Mouse (Mus musculus): Measurements from ENCODE around the gene Zfp770. TPM values are rescaled to one million over a fixed set of nuclear protein-coding genes. Genes with fewer than 3 reads are reported as not detected.

The Zfp770 gene
- polyA plus RNA-seq, 1 experiment from 2014 or later: 3.8 TPM

DNA sequence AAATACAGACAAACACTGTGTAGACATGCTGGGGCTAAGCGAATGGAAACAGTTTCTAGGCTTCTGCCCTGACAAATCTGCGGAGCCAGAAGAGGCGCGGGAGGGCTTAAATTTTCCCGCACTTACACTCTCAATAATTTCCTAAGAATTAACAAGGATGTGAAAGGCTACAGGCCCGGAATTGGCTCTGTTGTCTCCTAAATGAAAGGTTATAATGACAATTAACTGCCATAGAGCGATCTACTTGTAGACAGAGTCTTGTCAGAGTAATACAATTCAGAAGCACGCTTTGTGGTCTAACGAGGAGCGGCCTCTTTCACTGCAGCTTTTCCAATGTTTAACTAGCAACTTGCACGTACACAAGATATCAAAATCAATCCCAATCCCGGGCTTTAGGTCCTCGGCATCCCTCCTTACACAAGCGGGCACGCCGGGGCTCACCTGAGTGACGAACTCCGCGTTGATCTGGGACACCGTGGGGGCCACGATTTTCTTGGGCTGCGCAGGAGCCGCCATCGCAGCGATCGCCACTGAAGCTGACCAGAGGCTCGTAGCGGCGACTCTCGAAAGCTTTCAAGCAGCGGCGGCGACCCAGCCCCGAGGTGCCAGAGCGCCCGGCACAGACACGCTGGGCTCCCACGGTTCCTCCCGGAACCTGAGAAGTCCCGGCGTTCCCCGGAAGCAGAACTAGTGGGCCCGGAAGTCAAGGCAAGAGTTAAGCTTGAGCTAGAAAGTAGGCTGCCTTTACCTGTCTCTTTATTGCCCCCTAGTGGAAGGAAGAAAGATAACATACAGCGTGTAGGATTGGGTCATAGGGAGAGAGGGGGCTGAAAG is 26.4 kb downstream of the Zfp770 start:
- peak; percentile 97 for ATAC-seq
- Histone ChIP-seq H3K4me1 (replicated peaks) (peaks cover 15% of the 10 kb centered on the region), H3K4me3 (replicated peaks) (peak overlapping the region; percentile 93), H3K36me3 (peaks cover 16% of the 10 kb centered on the region), H3K27ac (no peak overlapping the region), H3K9ac (replicated peaks) (peak overlapping the region; percentile 88), H3K27me3 (no peaks in the 10 kb centered on the region), H3K4me2 (replicated peaks) (peak overlapping the region; percentile 86), H3K9me3 (no peaks in the 10 kb centered on the region)
- WGBS: under 1% methylated on average over 44 of the region's 44 CpGs

DNA sequence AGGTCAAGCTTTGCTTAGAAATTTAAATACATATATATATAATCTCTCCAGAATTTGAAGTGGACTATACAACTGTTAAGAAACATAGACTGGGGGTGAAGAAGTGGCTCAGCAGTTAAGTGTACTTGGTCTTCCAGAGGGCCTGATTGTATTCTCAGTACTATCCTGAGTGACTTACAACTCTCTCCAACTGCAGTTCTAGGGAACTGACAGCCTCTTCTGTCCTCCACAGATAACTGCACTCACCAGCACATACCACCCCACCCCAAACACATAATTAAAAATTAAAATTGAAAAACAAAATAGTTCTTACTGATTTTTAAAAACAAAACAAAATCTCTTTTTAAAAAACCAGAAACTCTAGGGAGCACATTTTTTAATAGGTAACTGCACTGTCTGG is 28.0 kb downstream of the Zfp770 start:
- Histone ChIP-seq H3K36me3 (peaks cover 24% of the 10 kb centered on the region), H3K27me3 (no peaks in the 10 kb centered on the region), H3K9me3 (no peaks in the 10 kb centered on the region), H3K27ac (no peak overlapping the region), H3K4me2 (replicated peaks) (no peak overlapping the region), H3K9ac (replicated peaks) (no peak overlapping the region), H3K4me3 (replicated peaks) (no peak overlapping the region), H3K4me1 (replicated peaks) (peaks cover 15% of the 10 kb centered on the region)
- ATAC-seq: no peak

DNA sequence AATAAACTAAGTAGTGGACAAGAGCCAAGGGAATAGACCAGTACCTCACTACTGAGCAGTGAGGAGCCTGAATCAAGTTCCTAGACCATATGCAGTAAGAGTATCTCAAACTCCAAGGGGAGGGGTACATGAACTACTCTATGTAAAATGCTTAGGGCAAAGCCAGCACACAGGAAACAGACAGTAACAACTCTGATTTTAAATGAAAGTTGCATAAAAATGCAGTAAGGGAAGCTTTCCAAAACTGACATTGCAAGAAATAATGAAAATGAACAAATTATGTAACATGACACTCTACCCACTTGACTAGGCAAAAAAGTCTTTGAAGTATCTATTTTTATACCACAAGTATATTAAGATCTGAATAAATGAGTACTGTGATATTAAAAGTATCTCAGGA is 33.4 kb downstream of the Zfp770 start:
- Histone ChIP-seq H3K9ac (replicated peaks) (no peak overlapping the region), H3K27me3 (no peaks in the 10 kb centered on the region), H3K4me3 (replicated peaks) (no peak overlapping the region), H3K4me2 (replicated peaks) (no peak overlapping the region), H3K9me3 (no peaks in the 10 kb centered on the region), H3K4me1 (replicated peaks) (no peaks in the 10 kb centered on the region), H3K27ac (no peak overlapping the region), H3K36me3 (peaks cover 64% of the 10 kb centered on the region)
- ATAC-seq: no peak

DNA sequence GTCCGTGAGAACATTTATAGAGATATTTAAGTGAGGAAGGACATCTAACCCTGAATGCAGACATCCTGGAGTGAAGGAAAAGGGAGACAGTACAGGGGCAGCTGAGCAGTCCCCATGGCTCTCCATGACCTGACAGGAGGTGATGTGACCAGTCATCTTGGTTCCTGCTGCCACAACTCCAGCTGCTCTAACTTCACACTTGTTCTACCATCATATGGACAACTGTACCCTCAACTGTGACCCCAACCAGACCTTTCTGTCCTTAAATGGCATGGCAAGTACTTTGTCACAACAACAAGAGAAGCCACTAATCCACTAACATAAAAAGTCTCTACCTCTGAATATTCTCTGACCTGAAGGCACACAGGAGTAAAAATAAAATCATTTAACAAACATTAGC is 39.3 kb downstream of the Zfp770 start:
- no peak overlapping the region for H3K27ac ChIP-seq
- 89% methylated on average over 1 of the region's 1 CpGs for WGBS

DNA sequence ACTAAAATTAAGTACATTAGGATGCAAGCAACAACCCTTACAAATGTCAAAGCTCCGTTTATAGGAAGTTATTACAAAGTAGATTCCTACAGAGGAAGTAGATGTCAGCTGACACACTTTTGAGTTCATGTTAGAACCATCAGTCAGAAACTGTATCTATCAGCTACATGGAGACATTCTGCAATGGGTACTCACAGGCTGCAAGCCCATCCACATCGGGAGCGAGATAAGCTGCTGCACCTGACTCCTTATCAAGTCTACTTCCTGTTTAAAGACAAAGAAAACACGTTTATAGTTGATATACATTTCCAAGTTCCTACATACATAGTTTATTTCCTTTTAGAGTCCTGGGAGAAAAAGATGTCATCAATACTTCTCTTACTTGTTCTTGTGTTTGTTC is 43.9 kb downstream of the Zfp770 start:
- ATAC-seq: no peak
- WGBS: 94% methylated on average over 4 of the region's 4 CpGs
- no peak overlapping the region for H3K4me2 ChIP-seq (replicated peaks)
- H3K9me3 ChIP-seq: no peaks in the 10 kb centered on the region
- no peak overlapping the region for H3K27ac ChIP-seq
- H3K27me3 ChIP-seq: no peaks in the 10 kb centered on the region
- H3K36me3 ChIP-seq: peaks cover 74% of the 10 kb centered on the region
- no peaks in the 10 kb centered on the region for H3K4me1 ChIP-seq (replicated peaks)
- no peak overlapping the region for H3K4me3 ChIP-seq (replicated peaks)
- H3K9ac ChIP-seq (replicated peaks): no peak overlapping the region

More for the DNA sequence above, 39.3 kb downstream of the Zfp770 start:
- H3K9me3 ChIP-seq: no peaks in the 10 kb centered on the region
- ATAC-seq: no peak
- no peaks in the 10 kb centered on the region for H3K27me3 ChIP-seq
- H3K4me1 ChIP-seq (replicated peaks): no peaks in the 10 kb centered on the region
- H3K36me3 ChIP-seq: peaks cover 67% of the 10 kb centered on the region
- H3K4me2 ChIP-seq (replicated peaks): no peak overlapping the region
- no peak overlapping the region for H3K9ac ChIP-seq (replicated peaks)
- H3K4me3 ChIP-seq (replicated peaks): no peak overlapping the region

DNA sequence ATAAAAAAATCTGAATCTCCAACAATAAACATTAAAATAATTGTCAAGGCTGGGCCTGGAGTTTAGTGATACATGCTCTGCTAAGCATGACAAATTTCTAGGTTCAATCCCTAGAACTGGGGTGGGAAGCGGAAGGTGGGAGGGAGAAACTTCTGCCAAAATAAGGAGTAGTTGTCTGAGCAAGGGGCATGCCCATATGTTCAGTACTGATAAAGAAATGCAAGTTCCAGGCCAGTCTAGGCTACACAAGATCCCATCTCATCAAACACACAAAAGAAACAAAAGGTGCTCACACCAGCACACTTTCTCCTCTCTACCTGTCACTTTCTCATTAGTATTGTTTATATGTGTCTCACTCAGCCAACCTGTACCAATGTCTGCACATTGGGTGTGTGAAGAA is 44.6 kb downstream of the Zfp770 start:
- peaks cover 70% of the 10 kb centered on the region for H3K36me3 ChIP-seq
- WGBS: 83% methylated on average over 1 of the region's 1 CpGs
- H3K4me3 ChIP-seq (replicated peaks): no peak overlapping the region
- H3K9me3 ChIP-seq: no peaks in the 10 kb centered on the region
- H3K9ac ChIP-seq (replicated peaks): no peak overlapping the region
- no peak overlapping the region for H3K27ac ChIP-seq
- ATAC-seq: no peak
- H3K4me1 ChIP-seq (replicated peaks): no peaks in the 10 kb centered on the region
- no peaks in the 10 kb centered on the region for H3K27me3 ChIP-seq
- H3K4me2 ChIP-seq (replicated peaks): no peak overlapping the region

DNA sequence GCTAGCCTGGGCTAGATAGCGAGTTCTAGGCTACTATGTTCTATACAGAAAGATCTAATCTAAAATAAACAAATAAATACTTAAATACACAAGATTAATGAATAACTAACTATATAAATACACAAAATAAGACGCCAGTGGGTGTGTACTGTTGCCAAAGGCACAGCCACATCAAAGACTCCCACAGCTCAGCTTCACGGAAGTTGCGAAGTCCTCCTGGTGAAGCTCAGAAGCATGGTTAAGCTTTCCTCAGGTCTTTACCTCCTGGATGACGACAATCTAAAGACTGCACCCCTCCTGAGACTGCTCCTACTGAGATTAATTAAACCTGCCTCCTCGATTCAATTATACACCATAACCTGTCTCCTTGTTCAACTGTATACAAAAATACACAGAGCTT is 48.0 kb downstream of the Zfp770 start:
- no peak overlapping the region for H3K4me2 ChIP-seq (replicated peaks)
- WGBS: 92% methylated on average over 6 of the region's 6 CpGs
- H3K4me1 ChIP-seq (replicated peaks): no peaks in the 10 kb centered on the region
- H3K36me3 ChIP-seq: peaks cover 75% of the 10 kb centered on the region
- no peak overlapping the region for H3K4me3 ChIP-seq (replicated peaks)
- no peak overlapping the region for H3K9ac ChIP-seq (replicated peaks)
- no peak overlapping the region for H3K27ac ChIP-seq
- H3K9me3 ChIP-seq: no peaks in the 10 kb centered on the region
- H3K27me3 ChIP-seq: no peaks in the 10 kb centered on the region
- no peak for ATAC-seq

DNA sequence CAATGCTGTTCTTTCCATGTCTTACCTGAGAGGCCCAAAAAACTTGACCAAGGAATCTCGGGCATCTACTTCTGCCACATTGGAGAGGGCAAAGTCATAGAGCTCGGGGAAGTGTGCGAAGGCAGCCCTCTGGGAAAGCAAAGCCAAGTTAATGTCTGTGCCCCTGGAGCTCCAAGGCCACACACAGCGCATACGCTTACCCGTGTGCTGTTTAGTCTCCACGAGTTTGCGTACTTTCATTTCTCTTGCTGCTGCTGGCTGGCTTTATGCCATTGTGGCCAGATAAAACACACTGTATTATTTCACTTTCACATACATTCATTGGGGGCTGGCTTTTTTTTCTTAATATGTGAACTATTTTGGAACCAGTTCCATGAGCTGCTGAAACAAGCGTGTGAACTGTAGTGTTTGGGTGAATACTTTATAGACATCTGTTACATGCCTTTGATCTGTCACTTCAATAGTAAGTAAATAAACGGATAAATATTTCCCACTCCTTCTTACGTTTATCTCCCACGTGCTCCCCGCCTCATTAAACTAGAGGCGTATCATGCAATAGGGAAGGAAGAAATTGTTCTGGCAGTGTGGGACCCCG is 54.3 kb downstream of the Zfp770 start:
- no peak overlapping the region for H3K4me2 ChIP-seq (replicated peaks)
- H3K9me3 ChIP-seq: no peaks in the 10 kb centered on the region
- no peaks in the 10 kb centered on the region for H3K27me3 ChIP-seq
- ATAC-seq: no peak
- H3K4me3 ChIP-seq (replicated peaks): no peak overlapping the region
- WGBS: 95% methylated on average over 15 of the region's 15 CpGs
- H3K27ac ChIP-seq: no peak overlapping the region
- H3K4me1 ChIP-seq (replicated peaks): no peaks in the 10 kb centered on the region
- peaks cover 69% of the 10 kb centered on the region for H3K36me3 ChIP-seq
- no peak overlapping the region for H3K9ac ChIP-seq (replicated peaks)

DNA sequence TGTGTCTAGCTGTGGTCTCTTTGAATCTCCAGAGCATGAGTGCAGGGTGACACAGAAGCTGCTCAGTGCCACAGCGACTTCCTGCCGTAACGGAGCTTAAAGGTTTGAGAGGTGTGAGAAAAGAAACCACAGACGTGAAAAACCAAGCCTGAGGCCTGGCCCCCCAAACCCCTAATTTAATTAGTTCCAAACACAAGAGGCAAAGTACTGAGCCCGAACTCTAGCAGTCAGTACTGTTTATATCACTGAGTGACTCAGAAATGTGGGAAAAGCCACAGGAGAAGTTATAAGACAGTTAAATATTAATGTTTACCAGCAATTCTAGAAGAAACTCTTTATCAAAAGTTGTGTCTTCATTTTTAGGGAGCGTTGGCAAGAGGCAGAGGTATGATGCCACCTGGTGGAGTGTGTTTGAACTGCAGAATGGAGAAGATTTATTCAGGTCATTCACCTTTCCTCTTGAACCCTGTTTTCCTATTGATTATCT is 55.9 kb downstream of the Zfp770 start:
- Histone ChIP-seq H3K4me2 (replicated peaks) (no peak overlapping the region), H3K9me3 (no peaks in the 10 kb centered on the region), H3K27ac (no peak overlapping the region), H3K4me3 (replicated peaks) (no peak overlapping the region), H3K36me3 (peaks cover 78% of the 10 kb centered on the region), H3K9ac (replicated peaks) (no peak overlapping the region), H3K27me3 (no peaks in the 10 kb centered on the region), H3K4me1 (replicated peaks) (no peaks in the 10 kb centered on the region)
- ATAC-seq: no peak
- 83% methylated on average over 6 of the region's 6 CpGs for WGBS

DNA sequence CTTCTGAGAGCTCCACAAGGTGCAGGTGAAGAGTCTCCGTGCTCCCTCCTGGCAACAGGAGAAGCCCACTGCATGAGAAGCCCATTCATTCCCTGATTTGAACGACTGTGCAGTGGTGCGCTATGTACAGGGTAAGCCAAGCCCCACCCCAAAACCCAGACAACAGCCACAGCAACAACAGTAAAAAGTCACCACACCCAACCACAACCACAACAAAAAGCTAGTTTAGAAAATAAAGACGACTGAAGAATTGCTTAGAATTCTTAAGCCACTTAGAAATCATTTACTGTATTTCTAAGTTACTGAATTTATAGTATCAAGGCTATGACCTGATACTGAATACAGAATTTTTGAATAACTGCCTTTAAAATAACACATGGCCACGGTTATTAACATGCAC is 56.4 kb downstream of the Zfp770 start:
- Histone ChIP-seq H3K27ac (no peak overlapping the region), H3K9ac (replicated peaks) (no peak overlapping the region), H3K36me3 (peaks cover 78% of the 10 kb centered on the region), H3K4me1 (replicated peaks) (no peaks in the 10 kb centered on the region), H3K4me2 (replicated peaks) (no peak overlapping the region), H3K27me3 (no peaks in the 10 kb centered on the region), H3K9me3 (no peaks in the 10 kb centered on the region), H3K4me3 (replicated peaks) (no peak overlapping the region)
- ATAC-seq: no peak
- 94% methylated on average over 5 of the region's 5 CpGs for WGBS

DNA sequence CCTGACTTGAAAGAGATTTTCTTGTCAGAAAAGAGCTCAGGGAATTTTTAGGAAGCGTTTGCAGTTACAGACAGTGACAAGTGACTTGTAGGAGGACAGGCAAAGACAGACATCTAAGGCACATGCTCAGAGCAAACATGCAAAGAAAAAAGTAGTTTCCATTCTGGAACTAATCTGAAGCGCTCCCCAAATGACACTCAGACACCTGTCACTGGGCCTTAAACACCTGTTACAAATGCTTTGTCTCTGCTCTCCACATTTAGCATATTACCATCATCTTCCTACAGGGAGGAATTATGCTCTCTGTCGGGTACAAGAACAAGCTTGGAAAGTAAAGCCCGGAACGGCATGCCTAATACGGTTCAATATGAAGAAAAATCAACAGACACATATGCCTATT is 57.4 kb downstream of the Zfp770 start:
- Histone ChIP-seq H3K27me3 (no peaks in the 10 kb centered on the region), H3K27ac (no peak overlapping the region)

More for the DNA sequence above, 57.4 kb downstream of the Zfp770 start:
- no peak for ATAC-seq
- 93% methylated on average over 6 of the region's 6 CpGs for WGBS
- no peaks in the 10 kb centered on the region for H3K9me3 ChIP-seq
- H3K4me1 ChIP-seq (replicated peaks): no peaks in the 10 kb centered on the region
- peaks cover 80% of the 10 kb centered on the region for H3K36me3 ChIP-seq
- no peak overlapping the region for H3K4me2 ChIP-seq (replicated peaks)
- no peak overlapping the region for H3K9ac ChIP-seq (replicated peaks)
- H3K4me3 ChIP-seq (replicated peaks): no peak overlapping the region
